Mouse (Mus musculus): ENCODE results near the gene Gfi1b.

DNA sequence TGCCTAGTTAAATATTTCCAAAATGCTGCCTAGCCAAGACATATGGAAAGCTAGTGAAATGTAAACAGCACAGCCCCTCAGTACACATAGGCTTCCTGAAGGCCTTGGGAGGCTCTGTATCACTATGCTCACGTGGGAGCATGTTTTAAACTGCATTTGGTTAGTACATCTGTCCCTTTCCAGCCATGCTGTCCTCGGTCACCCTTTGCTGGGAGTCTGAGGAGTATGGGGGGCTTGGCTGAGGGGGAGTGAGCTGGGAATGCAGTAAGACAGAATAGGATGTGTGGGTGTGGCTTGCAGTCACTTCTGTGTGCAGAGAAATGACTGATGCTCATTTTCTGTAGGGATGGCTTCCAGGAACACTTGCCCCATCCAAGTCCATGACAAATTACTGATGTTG, 36.1 kb downstream of the Gfi1b start:
- TF ChIP-seq POLR2A (IDR thresholded peaks at IDR 0.05; ENCODE audit: low read depth, low read length): no peak
- TF ChIP-seq CTCF (IDR thresholded peaks at IDR 0.05; ENCODE audit: borderline replicate concordance, insufficient read depth, low read length): no peak

Measured in embryonic fibroblast, embryonic 13.5 days (primary cell).